13 mouse cellular contexts compared by ENCODE assay signal in genomic region chr11:29747365-29747764, GRCm38 (mm10).
"Had no signal": no experiment of that assay in that cellular context is flagged by ENCODE, and none has a peak within 500 bp of the region (broad histone marks: within the 10 kb centered on the region; RNA-seq: fewer than 3 reads in every experiment).

No protein-coding gene starts in this region.

- DNase-seq: kidney, adult 11 months; kidney, adult 8-10 months; kidney, postnatal 10 days; kidney, postnatal 36 days; liver, embryonic 13.5 days; lung, adult 2 months; lung, postnatal 14 days; lung, postnatal 4 days; midbrain, embryonic 14.5 days; right cerebral cortex, adult 18-20 months; thymus, adult 2 months; thymus, postnatal 14 days; thymus, postnatal 4 days had no signal
